Mouse (Mus musculus) lung, adult 2 months (tissue): ENCODE results near the gene Zfp663. TPM values are rescaled to one million over a fixed set of nuclear protein-coding genes. Genes with fewer than 3 reads are reported as not detected.

Experiments
- DNase-seq: peaks from one replicate; pipeline ENCODE4 v3.0.0; 2022
- H3K4me1 ChIP-seq: fragments of 200-500 bp; 2 replicates; pipeline ENCODE4 v1.6.1; 2011; ENCODE audit warnings: low read length; ENCODE audit not compliant: control insufficient read depth, insufficient read depth
- H3K4me3 ChIP-seq: fragments of 200-500 bp; replicated peaks from 2 replicates; pipeline ENCODE3; 2011; ENCODE audit warnings: low read depth, mild to moderate bottlenecking, control low read depth, low read length; ENCODE audit errors: extremely low read depth
- CTCF ChIP-seq: fragments of 200-500 bp; IDR thresholded peaks from 2 replicates; pipeline ENCODE4 v1.5.1; 2011; ENCODE audit warnings: mild to moderate bottlenecking, low read length, control low read depth; ENCODE audit not compliant: insufficient read depth
- POLR2A ChIP-seq: fragments of 200-500 bp; IDR thresholded peaks from 2 replicates; pipeline ENCODE4 v1.6.1; 2011; ENCODE audit warnings: low read depth, mild to moderate bottlenecking, control low read depth, low read length, borderline replicate concordance; ENCODE audit errors: extremely low read depth
- WGBS: fragments of 180-500 bp; shearing (Covaris S2); methylation state at CpG from one replicate; pipeline ENCODE4 v1.1.7; 2018; 5-methylcytosine and 5-hydroxymethylcytosine counted together
- polyA plus RNA-seq: library from polyadenylated mRNA; depleted of rRNA; stranded (reverse); fragments of >200 nt; gene quantifications from 2 replicates; pipeline ENCODE4 v1.2.3, GENCODE M21; 2012

Gene Zfp663
- polyA plus RNA-seq, 1 experiment, result 1.3 TPM

- 15% methylated on average over 3 of the region's 3 CpGs for WGBS
Observed at GRCm38 (mm10) chr2:165371066-165371465, 2.5 kb upstream of the Zfp663 start.

GRCm38 (mm10) chr2:165370348-165370747 lies 1.8 kb upstream of the Zfp663 start:
- Histone ChIP-seq H3K4me1 (0 out of 2 replicates have a peak, but pooled peaks cover 4% of the 10 kb centered on the region), H3K4me3 (no peak overlapping the region)
- DNase-seq, result no peak
- TF ChIP-seq POLR2A, result no peak
- 62% methylated on average over 3 of the region's 3 CpGs for WGBS

More at GRCm38 (mm10) chr2:165371066-165371465, 2.5 kb upstream of the Zfp663 start:
- H3K4me3 ChIP-seq, result no peak overlapping the region
- TF ChIP-seq CTCF (no peak), POLR2A (no peak)
- H3K4me1 ChIP-seq, result 0 out of 2 replicates have a peak, but pooled peaks cover 4% of the 10 kb centered on the region
- DNase-seq, result no peak

- WGBS, result 2% methylated on average over 13 of the region's 13 CpGs
- TF ChIP-seq CTCF, result no peak
- TF ChIP-seq POLR2A, result no peak
- DNase-seq, result peak; percentile 15
- Histone ChIP-seq H3K4me3 (peak overlapping the region; percentile 28), H3K4me1 (0 out of 2 replicates have a peak, but pooled peaks cover 4% of the 10 kb centered on the region)
Observed at GRCm38 (mm10) chr2:165367868-165368439, 575 bp downstream of the Zfp663 start.

- Histone ChIP-seq H3K4me3 (peak overlapping the region; percentile 46), H3K4me1 (0 out of 2 replicates have a peak, but pooled peaks cover 4% of the 10 kb centered on the region)
- TF ChIP-seq CTCF (no peak), POLR2A (no peak)
- DNase-seq, result peak; percentile 59
- 9% methylated on average over 6 of the region's 8 CpGs for WGBS
Observed at GRCm38 (mm10) chr2:165367047-165367520, 1.4 kb downstream of the Zfp663 start.

GRCm38 (mm10) chr2:165364334-165365091 lies 4.0 kb downstream of the Zfp663 start:
- Histone ChIP-seq H3K4me3 (no peak overlapping the region), H3K4me1 (0 out of 2 replicates have a peak, but pooled peaks cover 4% of the 10 kb centered on the region)
- 11% methylated on average over 21 of the region's 21 CpGs for WGBS
- TF ChIP-seq POLR2A (no peak), CTCF (peak; percentile 61)
- peak; percentile 54 for DNase-seq

GRCm38 (mm10) chr2:165363282-165363681 lies 5.2 kb downstream of the Zfp663 start:
- Histone ChIP-seq H3K4me1 (0 out of 2 replicates have a peak, but pooled peaks cover 4% of the 10 kb centered on the region), H3K4me3 (no peak overlapping the region)
- 85% methylated on average over 6 of the region's 6 CpGs for WGBS
- no peak for DNase-seq
- TF ChIP-seq POLR2A (no peak), CTCF (no peak)

- DNase-seq, result peak; percentile 24
- H3K4me3 ChIP-seq, result no peak overlapping the region
Observed at GRCm38 (mm10) chr2:165360861-165361260, 7.7 kb downstream of the Zfp663 start.

GRCm38 (mm10) chr2:165351828-165352513 lies 16.6 kb downstream of the Zfp663 start:
- TF ChIP-seq CTCF, result no peak
- no peak for TF ChIP-seq POLR2A
- Histone ChIP-seq H3K4me1 (no peaks in the 10 kb centered on the region), H3K4me3 (no peak overlapping the region)
- WGBS, result 88% methylated on average over 20 of the region's 20 CpGs
- no peak for DNase-seq

More at GRCm38 (mm10) chr2:165360861-165361260, 7.7 kb downstream of the Zfp663 start:
- H3K4me1 ChIP-seq, result no peaks in the 10 kb centered on the region
- no peak for TF ChIP-seq POLR2A
- TF ChIP-seq CTCF, result peak; percentile 72
- WGBS, result 0% methylated on average over 1 of the region's 1 CpGs

- Histone ChIP-seq H3K4me1 (no peaks in the 10 kb centered on the region), H3K4me3 (no peak overlapping the region)
- 29% methylated on average over 8 of the region's 8 CpGs for WGBS
- no peak for TF ChIP-seq CTCF
- TF ChIP-seq POLR2A, result no peak
- DNase-seq, result no peak
Observed at GRCm38 (mm10) chr2:165349466-165349865, 19.1 kb downstream of the Zfp663 start.

- 87% methylated on average over 5 of the region's 5 CpGs for WGBS
- no peak for DNase-seq
- Histone ChIP-seq H3K4me3 (no peak overlapping the region), H3K4me1 (no peaks in the 10 kb centered on the region)
- no peak for TF ChIP-seq CTCF
- TF ChIP-seq POLR2A, result no peak
Observed at GRCm38 (mm10) chr2:165346180-165346579, 22.3 kb downstream of the Zfp663 start.
